Mouse (Mus musculus): ENCODE data around the gene Krtap12-1. TPM values are rescaled to one million over a fixed set of nuclear protein-coding genes. Genes with fewer than 3 reads are reported as not detected.
A peak's percentile ranks its signal among the peaks of the same experiment; 100 is the strongest.
"Not testable (repeated sequence)": the region's sequence is repeated elsewhere in the genome, so short reads cannot be mapped to it uniquely, and the experiment has no call there.

Gene Krtap12-1
- not detected for total RNA-seq (2021)
- long read RNA-seq, experiment 1, result 0 reads
- long read RNA-seq, experiment 2, result 0 reads

GRCm38 (mm10) chr10:77720299-77720698 lies at the start of gene Krtap12-1:
Gene Krtap12-1, plus strand, starts transcription at chr10:77720599.
- DNase-seq (ENCODE audit: low spot score in 2 of 2), result not testable (repeated sequence)

- no peak for DNase-seq (ENCODE audit: low spot score in 2 of 2)
Measured at GRCm38 (mm10) chr10:77670710-77671109, 49.7 kb upstream of the Krtap12-1 start.

- no peak for DNase-seq (ENCODE audit: low spot score in 2 of 2)
Measured at GRCm38 (mm10) chr10:77671519-77671918, 48.9 kb upstream of the Krtap12-1 start.

GRCm38 (mm10) chr10:77673765-77674164 lies 46.6 kb upstream of the Krtap12-1 start:
- no peak for DNase-seq (ENCODE audit: low spot score in 2 of 2)

- DNase-seq (ENCODE audit: low spot score in 2 of 2), result peak in 1 of 2 experiments; percentile 17
Measured at GRCm38 (mm10) chr10:77677562-77677961, 42.8 kb upstream of the Krtap12-1 start.

- no peak for DNase-seq (ENCODE audit: low spot score in 2 of 2)
Measured at GRCm38 (mm10) chr10:77682994-77683393, 37.4 kb upstream of the Krtap12-1 start.

- no peak for DNase-seq (ENCODE audit: low spot score in 2 of 2)
Measured at GRCm38 (mm10) chr10:77684181-77684580, 36.2 kb upstream of the Krtap12-1 start.

GRCm38 (mm10) chr10:77685895-77686664 lies 34.3 kb upstream of the Krtap12-1 start, which contains the start of gene Tspear:
Gene Tspear, plus strand, starts transcription at chr10:77686569.
- no peak for DNase-seq (ENCODE audit: low spot score in 2 of 2)

- DNase-seq (ENCODE audit: low spot score in 2 of 2), result no peak
Measured at GRCm38 (mm10) chr10:77687021-77687420, 33.4 kb upstream of the Krtap12-1 start.

- not testable (repeated sequence) for DNase-seq (ENCODE audit: low spot score in 2 of 2)
Measured at GRCm38 (mm10) chr10:77690356-77690807, 30.0 kb upstream of the Krtap12-1 start, which contains the start of gene Gm19402. Gene Gm19402, minus strand, starts transcription at chr10:77690757.

- DNase-seq (ENCODE audit: low spot score in 2 of 2), result no peak
Measured at GRCm38 (mm10) chr10:77697133-77697532, 23.3 kb upstream of the Krtap12-1 start, which contains the start of gene Gm9508. Gene Gm9508, minus strand, starts transcription at chr10:77697233.

- no peak for DNase-seq (ENCODE audit: low spot score in 2 of 2)
Measured at GRCm38 (mm10) chr10:77706326-77706725, 14.1 kb upstream of the Krtap12-1 start, which contains the start of gene Gm10272. Gene Gm10272, plus strand, starts transcription at chr10:77706626.

- no peak for DNase-seq (ENCODE audit: low spot score in 2 of 2)
Measured at GRCm38 (mm10) chr10:77709831-77710230, 10.6 kb upstream of the Krtap12-1 start.

- DNase-seq (ENCODE audit: low spot score in 2 of 2), result not testable (repeated sequence)
Measured at GRCm38 (mm10) chr10:77711157-77711556, 9.2 kb upstream of the Krtap12-1 start, which contains the start of gene Gm10024. Gene Gm10024, plus strand, starts transcription at chr10:77711457.

GRCm38 (mm10) chr10:77713734-77714133 lies 6.7 kb upstream of the Krtap12-1 start:
- DNase-seq (ENCODE audit: low spot score in 2 of 2), result no peak

GRCm38 (mm10) chr10:77715507-77715906 lies 4.9 kb upstream of the Krtap12-1 start, which contains the start of gene Gm10142:
Gene Gm10142, plus strand, starts transcription at chr10:77715807.
- no peak for DNase-seq (ENCODE audit: low spot score in 2 of 2)

- no peak for DNase-seq (ENCODE audit: low spot score in 2 of 2)
Measured at GRCm38 (mm10) chr10:77724855-77725254, 4.5 kb downstream of the Krtap12-1 start.

- no peak for DNase-seq (ENCODE audit: low spot score in 2 of 2)
Measured at GRCm38 (mm10) chr10:77726186-77726585, 5.8 kb downstream of the Krtap12-1 start, which contains the start of gene Gm10100. Gene Gm10100, plus strand, starts transcription at chr10:77726486.

GRCm38 (mm10) chr10:77728280-77728679 lies 7.9 kb downstream of the Krtap12-1 start:
- no peak for DNase-seq (ENCODE audit: low spot score in 2 of 2)

GRCm38 (mm10) chr10:77729241-77729640 lies 8.8 kb downstream of the Krtap12-1 start:
- DNase-seq (ENCODE audit: low spot score in 2 of 2), result no peak

GRCm38 (mm10) chr10:77735928-77736327 lies 15.5 kb downstream of the Krtap12-1 start:
- no peak for DNase-seq (ENCODE audit: low spot score in 2 of 2)

- no peak for DNase-seq (ENCODE audit: low spot score in 2 of 2)
Measured at GRCm38 (mm10) chr10:77738929-77739328, 18.5 kb downstream of the Krtap12-1 start.

Data from layer of hippocampus, postnatal 14 days (tissue).